Mouse (Mus musculus) C3H10T1/2 (cell line): ENCODE data around the gene Cnnm1. TPM values are rescaled to one million over a fixed set of nuclear protein-coding genes. Genes with fewer than 3 reads are reported as not detected.

Source experiments
- polyA plus RNA-seq, 2 experiments: library from polyadenylated mRNA; unstranded; fragments of >200 nt; fragmentation: generic; extraction: Trizol; gene quantifications; one replicate each; pipeline ENCODE4 v1.2.1; 2012; ENCODE audit warnings: missing spikeins in 2 of 2

Gene Cnnm1
- not detected for polyA plus RNA-seq

GRCm38 (mm10) chr19:43440112-43440737 is at the start of gene Cnnm1:
TSS of gene Cnnm1 (plus strand) at chr19:43440436.

GRCm38 (mm10) chr19:43524187-43525103 is 84.2 kb downstream of the Cnnm1 start, which contains the start of gene Got1:
TSS of gene Got1 (minus strand) at chr19:43524605.

Other genes starting within 250 kb of the Cnnm1 start
- not detected for gene Hpse2, start 52.1 kb upstream of the Cnnm1 start, polyA plus RNA-seq
- gene Got1, start 84.2 kb downstream of the Cnnm1 start, polyA plus RNA-seq: 10 to 100 TPM; 27.3 to 27.5 TPM
- gene Nkx2-3, start 171.9 kb downstream of the Cnnm1 start, polyA plus RNA-seq: not detected
- gene Slc25a28, start 234.4 kb downstream of the Cnnm1 start, polyA plus RNA-seq: 10 to 100 TPM; 35.8 to 41.5 TPM
- gene Entpd7, start 249.2 kb downstream of the Cnnm1 start, polyA plus RNA-seq: 1 to 10 TPM; 1.2 to 3.8 TPM